Mouse (Mus musculus) liver, adult 2 months (tissue): Measurements from ENCODE around the gene Enam.

ENCODE experiments used
- CTCF ChIP-seq: fragments of 200-500 bp; IDR thresholded peaks from 2 replicates; pipeline ENCODE4 v1.5.1; 2011; ENCODE audit warnings: low read depth, low read length, control low read depth
- POLR2A ChIP-seq: fragments of 200-500 bp; IDR thresholded peaks from 2 replicates; pipeline ENCODE4 v1.6.1; 2011; ENCODE audit warnings: low read length, control low read depth; ENCODE audit not compliant: insufficient read depth; ENCODE audit errors: extremely low read depth

- TF ChIP-seq CTCF (no peak), POLR2A (no peak)
Measured at GRCm38 (mm10) chr5:88468807-88469704, 18.7 kb upstream of the Enam start.
